Mouse (Mus musculus) cortical plate, adult 2 months (tissue): ENCODE measurements at regions not wholly inside any gene's neighbourhood (a gene's known extent, or its start where the extent isn't known, plus 50 kb on each side); places are given as distances from the start of the nearest gene placed in this dataset.

ENCODE experiments used
- CTCF ChIP-seq: fragments of 200-500 bp; IDR thresholded peaks from 2 replicates; pipeline ENCODE4 v1.5.1; 2011; ENCODE audit warnings: mild to moderate bottlenecking, control low read depth, low read length; ENCODE audit not compliant: insufficient read depth; ENCODE audit errors: extremely low read depth
- POLR2A ChIP-seq: fragments of 200-500 bp; IDR thresholded peaks from 2 replicates; pipeline ENCODE4 v1.6.1; 2011; ENCODE audit warnings: mild to moderate bottlenecking, low read length, control low read depth; ENCODE audit not compliant: insufficient read depth; ENCODE audit errors: extremely low read depth

- TF ChIP-seq POLR2A (no peak), CTCF (no peak)
Measured at GRCm38 (mm10) chr14:102867697-102868096, 114.7 kb downstream of the Kctd12 start.
